16 mouse cellular contexts compared by ENCODE assay signal in genomic region chr10:37315804-37316203, GRCm38 (mm10).
"Had no signal": no experiment of that assay in that cellular context is flagged by ENCODE, and none has a peak within 500 bp of the region (broad histone marks: within the 10 kb centered on the region; RNA-seq: fewer than 3 reads in every experiment).

No protein-coding gene starts in this region.

- DNase-seq: gastrocnemius, postnatal 25 days; heart, postnatal 14 days; heart, postnatal 36 days; kidney, adult 18-20 months; kidney, postnatal 14 days had no signal

- H3K36me3 ChIP-seq: heart, embryonic 10.5 days; heart, embryonic 13.5 days; heart, embryonic 15.5 days; limb, embryonic 13.5 days; limb, embryonic 15.5 days; liver, embryonic 12.5 days had no signal

- H3K9ac ChIP-seq: forebrain, postnatal 0 days; heart, embryonic 13.5 days; heart, embryonic 15.5 days; hindbrain, embryonic 14.5 days; limb, embryonic 13.5 days; limb, embryonic 15.5 days; liver, embryonic 12.5 days; liver, embryonic 14.5 days had no signal

- H3K27ac ChIP-seq: heart, embryonic 10.5 days; heart, embryonic 13.5 days; heart, embryonic 15.5 days; hindbrain, embryonic 14.5 days; limb, embryonic 13.5 days; limb, embryonic 15.5 days; liver, embryonic 12.5 days; liver, embryonic 14.5 days had no signal

- H3K4me3 ChIP-seq: heart, embryonic 10.5 days; heart, embryonic 13.5 days; heart, embryonic 15.5 days; limb, embryonic 13.5 days; limb, embryonic 15.5 days; liver, embryonic 12.5 days had no signal

- H3K4me2 ChIP-seq: heart, embryonic 13.5 days; heart, embryonic 15.5 days; hindbrain, embryonic 14.5 days; limb, embryonic 13.5 days; limb, embryonic 15.5 days; liver, embryonic 12.5 days had no signal

- H3K9me3 ChIP-seq: heart, embryonic 10.5 days; heart, embryonic 13.5 days; heart, embryonic 15.5 days; limb, embryonic 13.5 days; limb, embryonic 15.5 days; liver, embryonic 12.5 days had no signal

- ATAC-seq: inflammation-experienced regulatory T-cells, adult 6 months; intestine, embryonic 16.5 days; liver, embryonic 12.5 days had no signal

- H3K27me3 ChIP-seq: heart, embryonic 13.5 days; heart, embryonic 15.5 days; limb, embryonic 13.5 days; limb, embryonic 15.5 days; liver, embryonic 12.5 days had no signal

- H3K4me1 ChIP-seq: heart, embryonic 10.5 days; heart, embryonic 13.5 days; heart, embryonic 15.5 days; limb, embryonic 13.5 days; liver, embryonic 12.5 days had no signal
